Mouse (Mus musculus) forebrain, embryonic 11.5 days (tissue): ENCODE measurements around the gene Sufu. TPM values are rescaled to one million over a fixed set of nuclear protein-coding genes. Genes with fewer than 3 reads are reported as not detected.

Experiments used
- ATAC-seq: fragments of 200-750 bp; cut with Nextera tagmentation; replicated peaks from 2 replicates; pipeline ENCODE4 v1.8.0; 2017; ENCODE audit warnings: moderate TSS enrichment; ENCODE audit not compliant: low FRiP score
- DNase-seq: peaks from one replicate; pipeline ENCODE4 v3.0.0-alpha.2; 2017; ENCODE audit warnings: low spot score
- H3K27ac ChIP-seq: fragments of 300-500 bp; sonication (generic); 2 replicates; pipeline ENCODE4 v1.5.1; 2014; ENCODE audit warnings: low read depth, low read length
- H3K27me3 ChIP-seq: fragments of 300-500 bp; sonication (generic); 2 replicates; pipeline ENCODE4 v1.6.1; 2014; ENCODE audit warnings: mild to moderate bottlenecking, low read length, mixed read lengths; ENCODE audit not compliant: control insufficient read depth, insufficient read depth
- H3K36me3 ChIP-seq: fragments of 300-500 bp; sonication (generic); 2 replicates; pipeline ENCODE4 v1.6.1; 2014; ENCODE audit warnings: mild to moderate bottlenecking, low read length, moderate library complexity, mixed read lengths; ENCODE audit not compliant: control insufficient read depth, insufficient read depth
- H3K4me1 ChIP-seq: fragments of 300-500 bp; sonication (generic); replicated peaks from 2 replicates; pipeline ENCODE4 v1.6.1; 2014; ENCODE audit warnings: low read length, mixed read lengths; ENCODE audit not compliant: control insufficient read depth, insufficient read depth
- H3K4me2 ChIP-seq: fragments of 300-500 bp; sonication (generic); 2 replicates; pipeline ENCODE4 v1.6.1; 2014; ENCODE audit warnings: low read depth, mild to moderate bottlenecking, low read length, moderate library complexity, mixed read lengths; ENCODE audit not compliant: severe bottlenecking
- H3K4me3 ChIP-seq: fragments of 300-500 bp; sonication (generic); 2 replicates; pipeline ENCODE4 v1.5.1; 2014; ENCODE audit warnings: low read depth, low read length
- H3K9ac ChIP-seq: fragments of 300-500 bp; sonication (generic); 2 replicates; pipeline ENCODE4 v1.6.1; 2014; ENCODE audit warnings: low read length
- H3K9me3 ChIP-seq: fragments of 300-500 bp; sonication (generic); 2 replicates; pipeline ENCODE4 v1.6.1; 2016; ENCODE audit warnings: low read length, mixed read lengths; ENCODE audit not compliant: control insufficient read depth
- WGBS: fragments of 180-500 bp; shearing (Covaris S2); extraction: QIAGEN DNeasy Blood & Tissue Kit; methylation state at CpG from one replicate; pipeline ENCODE4 v1.1.7; 2014; 5-methylcytosine and 5-hydroxymethylcytosine counted together
- polyA plus RNA-seq: library from polyadenylated mRNA; unstranded; fragments of >200 nt; fragmentation: Nextera tagmentation; extraction: Ambion mirVana; gene quantifications from 2 replicates; pipeline ENCODE4 v1.2.1, GENCODE M21; 2014

Gene Sufu
- polyA plus RNA-seq, 1 experiment from 2014 or later, result 48.6 TPM

- Histone ChIP-seq H3K36me3 (peaks cover 4% of the 10 kb centered on the region; the same call in 1 of the 2 replicates), H3K4me3 (no peak overlapping the region), H3K27me3 (no peaks in the 10 kb centered on the region), H3K9ac (no peak overlapping the region; the same call in 1 of the 2 replicates), H3K4me1 (peaks cover 11% of the 10 kb centered on the region; the same call in 1 of the 2 replicates), H3K9me3 (no peaks in the 10 kb centered on the region), H3K27ac (no peak overlapping the region), H3K4me2 (no peak overlapping the region)
- 16% methylated on average over 3 of the region's 3 CpGs for WGBS
- DNase-seq (no peak), ATAC-seq (no peak)
Measured at GRCm38 (mm10) chr19:46481352-46481751, 84.7 kb downstream of the Sufu start.

- peaks cover 4% of the 10 kb centered on the region; the same call in 1 of the 2 replicates for H3K36me3 ChIP-seq
- H3K4me3 ChIP-seq, result no peak overlapping the region
- peaks cover 11% of the 10 kb centered on the region; the same call in 1 of the 2 replicates for H3K4me1 ChIP-seq
- H3K9me3 ChIP-seq, result no peaks in the 10 kb centered on the region
- ATAC-seq (no peak), DNase-seq (no peak)
- 19% methylated on average over 4 of the region's 4 CpGs for WGBS
- no peak overlapping the region for H3K27ac ChIP-seq
- H3K27me3 ChIP-seq, result no peaks in the 10 kb centered on the region
- H3K9ac ChIP-seq, result no peak overlapping the region
- no peak overlapping the region for H3K4me2 ChIP-seq
Measured at GRCm38 (mm10) chr19:46481756-46482155, 85.1 kb downstream of the Sufu start.

- ATAC-seq (no peak), DNase-seq (no peak)
- Histone ChIP-seq H3K4me1 (peaks cover 11% of the 10 kb centered on the region; the same call in 1 of the 2 replicates), H3K9ac (no peak overlapping the region), H3K9me3 (no peaks in the 10 kb centered on the region), H3K36me3 (peaks cover 4% of the 10 kb centered on the region; the same call in 1 of the 2 replicates), H3K27me3 (no peaks in the 10 kb centered on the region), H3K27ac (no peak overlapping the region), H3K4me2 (no peak overlapping the region), H3K4me3 (no peak overlapping the region)
- 30% methylated on average over 17 of the region's 17 CpGs for WGBS
Measured at GRCm38 (mm10) chr19:46482896-46483516, 86.3 kb downstream of the Sufu start.

- no peak for ATAC-seq
- Histone ChIP-seq H3K4me3 (no peak overlapping the region), H3K36me3 (no peaks in the 10 kb centered on the region; the same call in 1 of the 2 replicates), H3K27ac (no peak overlapping the region), H3K9me3 (no peaks in the 10 kb centered on the region), H3K9ac (no peak overlapping the region), H3K27me3 (no peaks in the 10 kb centered on the region), H3K4me2 (no peak overlapping the region), H3K4me1 (peaks cover 11% of the 10 kb centered on the region; the same call in 1 of the 2 replicates)
- whole genome bisulfite sequencing, result 72% methylated on average over 15 of the region's 15 CpGs
- DNase-seq, result no peak
Measured at GRCm38 (mm10) chr19:46483701-46484328, 87.1 kb downstream of the Sufu start.

- ATAC-seq, result no peak
- H3K4me2 ChIP-seq, result no peak overlapping the region
- H3K9me3 ChIP-seq, result no peaks in the 10 kb centered on the region
- H3K4me3 ChIP-seq, result no peak overlapping the region
- H3K27ac ChIP-seq, result no peak overlapping the region
- no peak overlapping the region for H3K9ac ChIP-seq
- H3K36me3 ChIP-seq, result no peaks in the 10 kb centered on the region
- no peak for DNase-seq
- H3K27me3 ChIP-seq, result no peaks in the 10 kb centered on the region
- H3K4me1 ChIP-seq, result peaks cover 11% of the 10 kb centered on the region; the same call in 1 of the 2 replicates
- WGBS, result 75% methylated on average over 5 of the region's 5 CpGs
Measured at GRCm38 (mm10) chr19:46484518-46484917, 87.8 kb downstream of the Sufu start.

GRCm38 (mm10) chr19:46485847-46486246 lies 89.2 kb downstream of the Sufu start:
- Histone ChIP-seq H3K4me1 (peaks cover 9% of the 10 kb centered on the region; the same call in 1 of the 2 replicates), H3K9ac (no peak overlapping the region), H3K4me3 (no peak overlapping the region), H3K27me3 (no peaks in the 10 kb centered on the region), H3K4me2 (no peak overlapping the region), H3K36me3 (no peaks in the 10 kb centered on the region), H3K27ac (no peak overlapping the region), H3K9me3 (no peaks in the 10 kb centered on the region)
- no peak for DNase-seq
- WGBS, result 82% methylated on average over 9 of the region's 9 CpGs
- ATAC-seq, result no peak

DNA sequence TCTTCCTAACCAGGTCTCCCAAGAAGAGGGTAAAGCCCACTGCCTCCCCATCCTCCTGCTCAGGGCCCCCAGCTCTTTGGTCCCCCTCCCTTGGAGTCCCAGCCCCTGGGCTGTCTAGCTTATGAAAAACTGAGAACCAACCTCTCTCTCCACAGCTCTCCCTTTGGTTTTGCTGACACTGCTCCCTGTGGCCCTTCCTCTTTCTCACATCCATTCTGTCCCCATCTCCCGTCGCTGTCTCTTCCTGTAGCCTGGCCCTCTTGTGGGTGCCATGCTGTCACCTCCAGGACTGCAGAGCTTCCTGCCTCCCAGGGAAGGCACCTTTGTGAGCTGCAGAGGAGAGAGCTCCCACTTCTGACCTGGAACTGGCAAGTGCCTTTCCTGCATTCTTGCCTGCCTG lies 90.0 kb downstream of the Sufu start:
- Histone ChIP-seq H3K4me1 (peaks cover 7% of the 10 kb centered on the region; the same call in 1 of the 2 replicates), H3K27ac (no peak overlapping the region)

GRCm38 (mm10) chr19:46489448-46489847 lies 92.8 kb downstream of the Sufu start:
- H3K36me3 ChIP-seq, result no peaks in the 10 kb centered on the region
- WGBS, result 100% methylated on average over 1 of the region's 1 CpGs
- no peak for ATAC-seq
- no peaks in the 10 kb centered on the region for H3K4me1 ChIP-seq
- no peaks in the 10 kb centered on the region for H3K9me3 ChIP-seq
- no peak overlapping the region for H3K4me3 ChIP-seq
- no peak overlapping the region for H3K9ac ChIP-seq
- DNase-seq, result no peak
- H3K27me3 ChIP-seq, result no peaks in the 10 kb centered on the region
- no peak overlapping the region for H3K27ac ChIP-seq
- no peak overlapping the region for H3K4me2 ChIP-seq

More for the DNA sequence above, 90.0 kb downstream of the Sufu start:
- H3K27me3 ChIP-seq, result no peaks in the 10 kb centered on the region
- no peaks in the 10 kb centered on the region for H3K36me3 ChIP-seq
- ATAC-seq (no peak), DNase-seq (no peak)
- no peaks in the 10 kb centered on the region for H3K9me3 ChIP-seq
- H3K9ac ChIP-seq, result no peak overlapping the region; the same call in 1 of the 2 replicates
- WGBS, result 75% methylated on average over 2 of the region's 2 CpGs
- H3K4me3 ChIP-seq, result no peak overlapping the region
- H3K4me2 ChIP-seq, result no peak overlapping the region
